Mouse (Mus musculus): ENCODE results near the gene Dlgap1.

- TF ChIP-seq CTCF (IDR thresholded peaks at IDR 0.05) (no peak), POLR2A (IDR thresholded peaks at IDR 0.05; ENCODE audit: insufficient read depth, low read depth, low read length) (no peak)
Measured at GRCm38 (mm10) chr17:70765337-70765736, 796.5 kb downstream of the Dlgap1 start.

All from heart, adult 2 months (tissue).